Mouse (Mus musculus): ENCODE results near the gene Lcat. TPM values are rescaled to one million over a fixed set of nuclear protein-coding genes. Genes with fewer than 3 reads are reported as not detected.

The Lcat gene
- polyA plus RNA-seq, 1 experiment from 2014 or later: 2.2 TPM

Small RNA genes within 50 kb of the gene (microRNA-seq; reads per million reads assigned to microRNA genes)
- not detected for gene Mir7074

Other genes starting within 250 kb of the Lcat start
- gene Acd, start 242.3 kb downstream of the Lcat start, polyA plus RNA-seq (2016; fragmentation: Nextera tagmentation; extraction: Ambion mirVana): 75.3 and 76.7 TPM in 2 replicates
- 14.6 and 16.1 TPM in 2 replicates for gene Pard6a, start 242.2 kb downstream of the Lcat start, polyA plus RNA-seq (2016; fragmentation: Nextera tagmentation; extraction: Ambion mirVana)
- 0.25 TPM in 1 of 2 replicates, not detected in the other for gene 4933405L10Rik, start 235.7 kb downstream of the Lcat start, polyA plus RNA-seq (2016; fragmentation: Nextera tagmentation; extraction: Ambion mirVana)
- 34.9 and 35.9 TPM in 2 replicates for gene Enkd1, start 235.2 kb downstream of the Lcat start, polyA plus RNA-seq (2016; fragmentation: Nextera tagmentation; extraction: Ambion mirVana)
- gene Gfod2, start 184.7 kb downstream of the Lcat start, polyA plus RNA-seq (2016; fragmentation: Nextera tagmentation; extraction: Ambion mirVana): 29.0 and 30.2 TPM in 2 replicates
- 14.9 and 17.2 TPM in 2 replicates for gene Ranbp10, start 116.0 kb downstream of the Lcat start, polyA plus RNA-seq (2016; fragmentation: Nextera tagmentation; extraction: Ambion mirVana)
- 0.17 and 0.56 TPM in 2 replicates for gene Tsnaxip1, start 115.7 kb downstream of the Lcat start, polyA plus RNA-seq (2016; fragmentation: Nextera tagmentation; extraction: Ambion mirVana)
- 55.3 and 59.2 TPM in 2 replicates for gene Cenpt, start 90.1 kb downstream of the Lcat start, polyA plus RNA-seq (2016; fragmentation: Nextera tagmentation; extraction: Ambion mirVana)
- 85.6 and 96.3 TPM in 2 replicates for gene Thap11, start 88.2 kb downstream of the Lcat start, polyA plus RNA-seq (2016; fragmentation: Nextera tagmentation; extraction: Ambion mirVana)
- 253 and 266 TPM in 2 replicates for gene Nutf2, start 82.8 kb downstream of the Lcat start, polyA plus RNA-seq (2016; fragmentation: Nextera tagmentation; extraction: Ambion mirVana)
- gene Edc4, start 62.5 kb downstream of the Lcat start, polyA plus RNA-seq (2016; fragmentation: Nextera tagmentation; extraction: Ambion mirVana): 72.0 and 75.7 TPM in 2 replicates
- gene Nrn1l, start 49.8 kb downstream of the Lcat start, polyA plus RNA-seq (2016; fragmentation: Nextera tagmentation; extraction: Ambion mirVana): 0.38 and 0.77 TPM in 2 replicates
- 43.0 and 48.2 TPM in 2 replicates for gene Pskh1, start 42.9 kb downstream of the Lcat start, polyA plus RNA-seq (2016; fragmentation: Nextera tagmentation; extraction: Ambion mirVana)
- 1.3 and 1.6 TPM in 2 replicates for gene Ctrl, start 9.5 kb downstream of the Lcat start, polyA plus RNA-seq (2016; fragmentation: Nextera tagmentation; extraction: Ambion mirVana)
- 24.1 and 26.9 TPM in 2 replicates for gene Psmb10, start 4.9 kb downstream of the Lcat start, polyA plus RNA-seq (2016; fragmentation: Nextera tagmentation; extraction: Ambion mirVana)
- 35.5 and 42.8 TPM in 2 replicates for gene Slc12a4, start 22.7 kb upstream of the Lcat start, polyA plus RNA-seq (2016; fragmentation: Nextera tagmentation; extraction: Ambion mirVana)
- not detected in 2 replicates for gene Dpep3, start 36.0 kb upstream of the Lcat start, polyA plus RNA-seq (2016; fragmentation: Nextera tagmentation; extraction: Ambion mirVana)
- 23.8 and 24.4 TPM in 2 replicates for gene Dus2, start 48.0 kb upstream of the Lcat start, polyA plus RNA-seq (2016; fragmentation: Nextera tagmentation; extraction: Ambion mirVana)
- 0.26 TPM in 1 of 2 replicates, not detected in the other for gene Dpep2nb, start 62.6 kb upstream of the Lcat start, polyA plus RNA-seq (2016; fragmentation: Nextera tagmentation; extraction: Ambion mirVana)
- 21.0 and 22.9 TPM in 2 replicates for gene Ddx28, start 68.5 kb upstream of the Lcat start, polyA plus RNA-seq (2016; fragmentation: Nextera tagmentation; extraction: Ambion mirVana)
- 9.1 and 9.2 TPM in 2 replicates for gene Nfatc3, start 115.5 kb upstream of the Lcat start, polyA plus RNA-seq (2016; fragmentation: Nextera tagmentation; extraction: Ambion mirVana)
- 7.4 and 8.1 TPM in 2 replicates for gene Esrp2, start 193.6 kb upstream of the Lcat start, polyA plus RNA-seq (2016; fragmentation: Nextera tagmentation; extraction: Ambion mirVana)
- gene Pla2g15, start 207.0 kb upstream of the Lcat start, polyA plus RNA-seq (2016; fragmentation: Nextera tagmentation; extraction: Ambion mirVana): 16.7 and 16.8 TPM in 2 replicates
- gene Slc7a6, start 225.5 kb upstream of the Lcat start, polyA plus RNA-seq (2016; fragmentation: Nextera tagmentation; extraction: Ambion mirVana): 64.5 and 70.8 TPM in 2 replicates